Mouse (Mus musculus): ENCODE data around the gene Tmem216. TPM values are rescaled to one million over a fixed set of nuclear protein-coding genes. Genes with fewer than 3 reads are reported as not detected.

The Tmem216 gene
- polyA plus RNA-seq, 1 experiment from 2014 or later = 49.1 TPM

Other genes with a start within 250 kb of the Tmem216 start
- 10.4 and 17.3 TPM in 2 replicates for gene Syt7, start 167.1 kb downstream of the Tmem216 start, polyA plus RNA-seq (2015; fragmentation: Nextera tagmentation; extraction: Ambion mirVana)
- gene Lrrc10b, start 98.8 kb downstream of the Tmem216 start, polyA plus RNA-seq (2015; fragmentation: Nextera tagmentation; extraction: Ambion mirVana) = 1.1 and 1.3 TPM in 2 replicates
- gene Ppp1r32, start 73.3 kb downstream of the Tmem216 start, polyA plus RNA-seq (2015; fragmentation: Nextera tagmentation; extraction: Ambion mirVana) = 0.79 and 1.2 TPM in 2 replicates
- 45.6 and 47.2 TPM in 2 replicates for gene Cpsf7, start 31.0 kb downstream of the Tmem216 start, polyA plus RNA-seq (2015; fragmentation: Nextera tagmentation; extraction: Ambion mirVana)
- gene Sdhaf2, start 30.1 kb downstream of the Tmem216 start, polyA plus RNA-seq (2015; fragmentation: Nextera tagmentation; extraction: Ambion mirVana) = 67.5 and 67.7 TPM in 2 replicates
- 20.4 and 22.5 TPM in 2 replicates for gene Cyb561a3, start 20.9 kb upstream of the Tmem216 start, polyA plus RNA-seq (2015; fragmentation: Nextera tagmentation; extraction: Ambion mirVana)
- gene Tmem138, start 21.1 kb upstream of the Tmem216 start, polyA plus RNA-seq (2015; fragmentation: Nextera tagmentation; extraction: Ambion mirVana) = 33.3 and 33.9 TPM in 2 replicates
- 194 and 213 TPM in 2 replicates for gene Ddb1, start 49.1 kb upstream of the Tmem216 start, polyA plus RNA-seq (2015; fragmentation: Nextera tagmentation; extraction: Ambion mirVana)
- gene Tkfc, start 49.4 kb upstream of the Tmem216 start, polyA plus RNA-seq (2015; fragmentation: Nextera tagmentation; extraction: Ambion mirVana) = 21.8 and 25.2 TPM in 2 replicates
- gene Vwce, start 78.0 kb upstream of the Tmem216 start, polyA plus RNA-seq (2015; fragmentation: Nextera tagmentation; extraction: Ambion mirVana) = 1.7 and 2.4 TPM in 2 replicates
- not detected in 2 replicates for gene Pga5, start 121.8 kb upstream of the Tmem216 start, polyA plus RNA-seq (2015; fragmentation: Nextera tagmentation; extraction: Ambion mirVana)
- gene Vps37c, start 132.5 kb upstream of the Tmem216 start, polyA plus RNA-seq (2015; fragmentation: Nextera tagmentation; extraction: Ambion mirVana) = 28.7 and 30.3 TPM in 2 replicates
- 0.08 and 1.3 TPM in 2 replicates for gene Cd5, start 182.8 kb upstream of the Tmem216 start, polyA plus RNA-seq (2015; fragmentation: Nextera tagmentation; extraction: Ambion mirVana)